Mouse (Mus musculus) telencephalon, adult 2 months (tissue): Measurements from ENCODE around the gene Cyp27b1.

Experiments used
- DNase-seq: peaks from one replicate; pipeline ENCODE4 v3.0.0-alpha.2; 2011; ENCODE audit warnings: low read depth, low spot score

Cyp27b1 gene

GRCm38 (mm10) chr10:127085633-127086032 is 37.6 kb downstream of the Cyp27b1 start:
- DNase-seq: no peak

- no peak for DNase-seq
Observed at GRCm38 (mm10) chr10:127090560-127091411, 42.7 kb downstream of the Cyp27b1 start.

DNA sequence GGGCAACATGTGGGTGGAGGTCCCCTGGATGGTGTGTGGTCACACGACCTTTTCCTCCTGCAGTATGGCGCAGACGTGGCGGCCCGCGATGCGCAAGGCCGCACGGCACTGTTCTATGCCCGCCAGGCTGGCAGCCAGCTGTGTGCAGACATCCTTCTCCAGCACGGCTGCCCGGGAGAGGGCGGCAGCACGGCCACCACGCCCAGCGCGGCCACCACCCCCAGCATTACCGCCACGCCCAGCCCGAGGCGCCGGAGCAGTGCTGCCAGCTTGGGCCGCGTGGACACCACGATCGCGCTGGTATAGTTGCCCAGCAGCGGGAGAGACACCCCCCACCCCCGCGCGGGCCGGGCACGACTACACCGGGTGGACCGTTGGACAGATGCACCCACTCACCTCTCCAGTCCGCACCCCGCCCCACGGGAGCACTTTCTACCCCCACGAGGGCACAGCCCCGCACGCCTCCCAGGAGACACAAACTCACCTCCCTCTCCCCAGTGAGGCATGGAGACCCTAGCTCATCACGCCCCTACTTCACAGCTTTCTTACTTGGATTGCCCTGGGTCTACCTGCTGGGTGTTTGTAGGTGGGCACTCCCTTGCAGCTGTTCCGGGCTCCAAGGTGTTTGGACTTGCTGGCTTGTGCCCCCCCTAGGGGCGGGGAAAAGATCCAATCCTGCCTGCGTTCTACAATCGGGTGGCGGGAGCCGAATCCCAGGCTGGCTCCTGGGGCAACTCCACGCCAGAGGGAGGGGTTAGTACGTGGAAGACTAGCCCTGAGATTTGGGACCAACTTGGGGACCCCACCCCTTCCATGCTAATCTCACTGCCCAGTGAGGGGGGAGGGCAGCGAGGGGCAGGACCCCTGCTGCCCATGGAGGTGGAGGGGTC is 43.7 kb downstream of the Cyp27b1 start:
- DNase-seq: no peak

GRCm38 (mm10) chr10:127092742-127093141 is 44.7 kb downstream of the Cyp27b1 start:
- DNase-seq: no peak

DNA sequence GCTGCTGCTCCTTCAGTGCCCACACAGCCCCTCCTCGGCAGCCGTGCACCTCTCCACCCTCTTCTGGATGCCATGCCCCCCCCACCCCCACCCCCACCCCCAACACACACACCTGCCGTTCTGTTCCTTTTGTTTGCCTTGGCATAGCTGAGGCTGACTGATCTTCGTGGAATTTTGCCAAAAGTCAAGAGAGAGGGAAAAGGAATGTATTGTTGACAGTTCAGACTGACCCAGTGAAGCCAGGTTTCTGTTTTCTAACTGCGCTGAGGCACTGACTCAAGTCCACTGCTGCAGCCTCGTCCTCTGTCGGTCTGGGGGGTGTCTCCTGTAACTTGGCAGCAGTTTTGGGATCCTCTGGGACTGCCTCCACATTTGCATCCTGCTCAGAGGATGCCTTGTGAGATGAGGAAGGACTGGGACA is 46.3 kb downstream of the Cyp27b1 start:
- no peak for DNase-seq

GRCm38 (mm10) chr10:127098514-127098913 is 50.5 kb downstream of the Cyp27b1 start:
- no peak for DNase-seq

DNA sequence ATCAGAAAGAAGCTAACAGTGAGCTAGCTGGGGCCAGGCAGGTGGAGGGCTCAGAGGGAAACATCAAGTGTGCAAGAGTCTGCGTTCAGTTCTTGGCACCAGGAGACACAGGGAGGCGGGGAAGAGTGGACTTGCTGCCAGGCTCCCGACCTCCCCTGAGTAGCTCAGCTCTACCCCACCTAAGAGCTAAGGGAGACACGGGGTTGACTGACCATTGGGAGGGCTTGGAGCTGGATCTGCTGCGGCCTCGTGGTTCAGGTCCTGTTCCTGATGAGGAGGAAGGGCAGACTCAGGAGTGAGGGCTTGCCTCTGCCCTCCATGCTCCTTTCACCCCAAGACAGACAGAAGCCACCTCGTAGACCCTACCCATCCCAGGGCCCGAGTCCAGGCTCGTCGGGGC is 51.1 kb downstream of the Cyp27b1 start:
- no peak for DNase-seq

GRCm38 (mm10) chr10:127099868-127100267 is 51.8 kb downstream of the Cyp27b1 start:
- no peak for DNase-seq

DNA sequence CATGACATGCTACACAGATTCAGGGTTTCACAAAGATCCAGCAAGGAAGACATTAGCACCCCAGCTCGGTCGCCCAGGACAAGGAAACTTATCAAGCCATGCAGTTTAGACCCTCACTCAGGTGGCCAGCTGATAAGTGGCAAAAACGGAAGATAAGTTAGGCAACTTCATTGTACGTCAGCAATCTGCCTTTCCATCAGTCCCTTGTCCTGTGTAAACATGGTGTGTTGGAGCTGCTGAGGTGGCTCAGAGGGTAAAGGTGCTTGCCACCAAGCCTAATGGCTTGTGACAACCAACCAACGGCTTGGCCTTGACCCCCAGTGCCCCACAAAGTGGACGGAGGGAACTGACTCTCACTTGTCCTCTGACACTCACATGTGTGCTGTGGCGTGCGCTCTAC is 52.4 kb downstream of the Cyp27b1 start:
- no peak for DNase-seq

DNA sequence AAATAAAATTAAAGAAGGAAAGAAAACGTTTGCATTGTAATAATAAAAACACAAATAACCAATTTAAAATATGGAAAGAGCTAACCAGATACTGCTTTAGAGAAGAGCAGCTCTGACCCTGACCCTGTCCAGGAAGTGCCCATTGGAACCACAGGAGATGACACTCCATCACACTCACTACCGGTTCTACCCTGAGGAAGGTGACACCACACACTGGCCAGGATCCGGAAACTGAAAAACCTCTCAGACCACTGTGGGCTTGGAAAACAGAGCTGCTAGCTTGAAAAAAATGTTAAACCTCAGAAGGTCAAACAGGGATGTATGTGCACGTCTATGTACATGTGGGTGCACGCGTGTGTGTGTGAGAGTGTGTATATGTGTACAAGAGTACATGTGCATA is 53.1 kb downstream of the Cyp27b1 start:
- DNase-seq: no peak
